Mouse (Mus musculus) megakaryocyte, embryonic 14.5 days (primary cell): ENCODE measurements around the gene Ctdnep1. TPM values are rescaled to one million over a fixed set of nuclear protein-coding genes. Genes with fewer than 3 reads are reported as not detected.
"Not testable (repeated sequence)": the region's sequence is repeated elsewhere in the genome, so short reads cannot be mapped to it uniquely, and the experiment has no call there.

Source experiments
- H3K27me3 ChIP-seq: replicated peaks from 2 replicates; pipeline ENCODE3; 2012; ENCODE audit warnings: inconsistent platforms
- H3K36me3 ChIP-seq: replicated peaks from 2 replicates; pipeline ENCODE3; 2012; ENCODE audit warnings: low read length, inconsistent platforms, mixed read lengths
- H3K4me1 ChIP-seq: 2 replicates; pipeline ENCODE4 v1.6.1; 2012; ENCODE audit warnings: inconsistent platforms
- H3K4me3 ChIP-seq: replicated peaks from 2 replicates; pipeline ENCODE3; 2012; ENCODE audit warnings: moderate library complexity, mild to moderate bottlenecking, inconsistent platforms
- H3K9me3 ChIP-seq: 2 replicates; pipeline ENCODE4 v1.6.1; 2012; ENCODE audit warnings: inconsistent platforms
- FLI1 ChIP-seq: IDR thresholded peaks from 2 replicates; pipeline ENCODE4 v1.6.1; 2012; ENCODE audit warnings: low read length, inconsistent platforms, mixed read lengths
- GATA1 ChIP-seq: IDR thresholded peaks from 3 replicates; pipeline ENCODE4 v1.6.1; 2012; ENCODE audit warnings: mixed read lengths, low read length, inconsistent platforms, borderline replicate concordance
- polyA plus RNA-seq: library from polyadenylated mRNA; stranded (reverse); fragments of >175 nt; gene quantifications from 2 replicates; pipeline ENCODE4 v1.2.3, GENCODE M21; 2012; ENCODE audit warnings: low replicate concordance; ENCODE audit not compliant: insufficient read depth

Gene Ctdnep1
- polyA plus RNA-seq, 1 experiment = 289 TPM

DNA sequence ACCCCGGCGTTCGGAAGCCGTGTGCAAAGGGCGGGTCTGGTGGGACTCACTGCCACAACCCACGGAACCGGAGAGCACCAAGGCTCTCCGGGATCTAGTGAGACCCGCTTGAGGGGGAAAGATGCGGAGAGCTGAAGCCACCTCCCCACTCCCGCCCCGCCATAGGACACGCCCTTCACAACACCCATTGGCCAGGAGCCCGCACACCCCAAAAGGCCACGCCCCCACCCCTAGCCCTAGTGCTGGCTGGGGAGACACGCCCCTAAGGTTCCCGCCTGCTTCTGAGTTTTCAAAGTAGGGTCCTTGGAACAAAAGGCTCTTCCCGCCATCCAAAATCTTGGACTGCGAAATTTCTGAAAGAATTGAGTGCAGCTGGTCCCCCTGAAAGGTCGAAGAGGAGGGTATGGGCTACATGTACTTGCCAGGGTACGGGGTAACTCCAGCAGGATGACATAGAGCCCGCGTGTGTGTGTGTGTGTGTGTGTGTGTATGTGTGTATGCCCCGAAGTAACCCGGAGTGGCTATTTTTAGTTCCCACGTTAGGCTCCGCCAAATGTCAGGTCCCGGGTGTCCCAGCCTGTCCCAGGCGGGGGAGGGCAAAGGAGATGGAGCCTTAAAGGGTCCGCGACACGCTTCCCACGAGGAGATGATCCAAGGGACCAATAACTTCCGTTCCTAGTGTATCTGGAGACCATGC, 32.7 kb upstream of the Ctdnep1 start, which contains the start of gene Slc2a4:
Slc2a4 (minus strand) TSS at position 123 of the 697 bp plus-strand sequence.
- Histone ChIP-seq H3K9me3 (no peaks in the 10 kb centered on the region), H3K4me1 (peaks cover 30% of the 10 kb centered on the region), H3K27me3 (peaks cover 82% of the 10 kb centered on the region), H3K36me3 (no peaks in the 10 kb centered on the region), H3K4me3 (peak within 1 kb of the TSS; percentile 90)
- no peak for TF ChIP-seq GATA1
- TF ChIP-seq FLI1 = no peak

DNA sequence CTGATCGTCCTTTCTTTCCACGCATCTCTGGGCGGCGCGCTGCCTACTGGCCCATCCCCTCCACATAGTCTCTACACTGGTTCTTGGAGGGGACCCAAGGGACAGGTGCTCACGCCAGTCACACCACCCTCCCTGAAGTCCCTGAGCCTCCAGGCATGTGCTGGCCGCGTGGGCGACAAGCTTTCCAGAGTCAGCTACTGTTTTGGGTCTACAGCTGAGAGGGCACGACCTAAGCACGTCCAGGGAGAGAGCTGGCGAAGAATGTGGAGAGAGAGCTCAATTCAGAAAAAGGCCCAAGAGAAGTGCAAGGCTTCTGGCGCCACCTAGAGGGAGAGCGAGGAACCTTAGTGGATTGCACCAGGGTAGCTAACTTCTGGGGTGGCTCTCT, 32.2 kb upstream of the Ctdnep1 start:
- Histone ChIP-seq H3K27me3 (peaks cover 81% of the 10 kb centered on the region), H3K4me1 (peaks cover 34% of the 10 kb centered on the region), H3K36me3 (no peaks in the 10 kb centered on the region), H3K4me3 (peak overlapping the region; percentile 90), H3K9me3 (no peaks in the 10 kb centered on the region)
- no peak for TF ChIP-seq GATA1
- TF ChIP-seq FLI1 = no peak

DNA sequence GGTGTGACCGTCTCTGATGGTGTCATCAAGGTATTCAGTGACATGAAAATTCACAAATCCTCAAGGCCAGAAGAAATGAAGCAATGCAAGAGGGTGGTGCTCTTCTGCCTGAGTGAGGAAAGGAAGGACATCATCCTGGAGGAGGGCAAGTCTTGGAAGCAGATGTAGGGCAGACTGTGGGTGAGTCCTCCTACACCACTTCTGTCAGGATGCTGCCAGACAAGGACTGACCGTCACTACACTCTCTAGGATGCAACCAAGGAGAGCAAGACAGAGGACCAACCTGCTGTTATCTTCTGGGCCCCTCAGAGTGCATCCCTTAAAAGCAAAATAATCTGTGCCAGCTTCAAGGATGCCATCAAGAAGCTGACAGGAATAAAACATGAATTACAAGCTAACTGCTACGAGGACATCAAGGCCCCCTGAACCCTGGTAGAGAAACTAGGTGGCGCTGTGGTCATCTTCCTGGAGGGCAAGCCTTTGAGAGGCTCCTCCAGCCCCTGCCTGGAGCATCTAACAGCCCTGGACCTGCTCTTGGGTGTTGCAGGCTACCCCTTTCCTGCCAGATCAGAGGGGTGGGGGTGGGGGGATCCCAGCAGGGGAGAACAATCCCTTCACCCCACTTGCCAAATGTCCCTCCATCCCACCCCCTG, 30.0 kb upstream of the Ctdnep1 start:
- H3K36me3 ChIP-seq = no peaks in the 10 kb centered on the region
- no peak overlapping the region for H3K4me3 ChIP-seq
- TF ChIP-seq GATA1 (no peak), FLI1 (no peak)
- H3K4me1 ChIP-seq = peaks cover 34% of the 10 kb centered on the region
- no peaks in the 10 kb centered on the region for H3K9me3 ChIP-seq
- H3K27me3 ChIP-seq = peaks cover 69% of the 10 kb centered on the region

DNA sequence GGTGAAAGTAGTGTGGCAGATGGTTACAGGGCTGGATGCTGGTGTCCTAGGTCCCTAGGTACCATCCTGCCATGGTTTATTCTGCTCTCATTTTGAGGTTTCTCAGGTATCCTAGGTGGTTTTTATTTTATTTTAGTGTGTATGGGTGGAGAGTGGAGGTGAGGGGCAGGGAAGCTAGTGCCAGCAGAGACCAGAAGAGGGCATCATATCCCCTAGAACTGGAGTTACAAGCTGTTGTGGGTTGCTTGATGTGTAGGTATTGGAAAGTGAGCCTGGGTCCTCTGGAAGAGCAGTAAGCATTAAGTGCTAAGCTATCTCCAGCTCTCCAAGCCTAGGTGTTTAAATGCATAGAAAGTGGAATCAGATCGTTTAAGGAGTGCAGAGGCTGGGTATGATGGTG, 28.7 kb upstream of the Ctdnep1 start:
- no peak for TF ChIP-seq FLI1
- TF ChIP-seq GATA1 = no peak

DNA sequence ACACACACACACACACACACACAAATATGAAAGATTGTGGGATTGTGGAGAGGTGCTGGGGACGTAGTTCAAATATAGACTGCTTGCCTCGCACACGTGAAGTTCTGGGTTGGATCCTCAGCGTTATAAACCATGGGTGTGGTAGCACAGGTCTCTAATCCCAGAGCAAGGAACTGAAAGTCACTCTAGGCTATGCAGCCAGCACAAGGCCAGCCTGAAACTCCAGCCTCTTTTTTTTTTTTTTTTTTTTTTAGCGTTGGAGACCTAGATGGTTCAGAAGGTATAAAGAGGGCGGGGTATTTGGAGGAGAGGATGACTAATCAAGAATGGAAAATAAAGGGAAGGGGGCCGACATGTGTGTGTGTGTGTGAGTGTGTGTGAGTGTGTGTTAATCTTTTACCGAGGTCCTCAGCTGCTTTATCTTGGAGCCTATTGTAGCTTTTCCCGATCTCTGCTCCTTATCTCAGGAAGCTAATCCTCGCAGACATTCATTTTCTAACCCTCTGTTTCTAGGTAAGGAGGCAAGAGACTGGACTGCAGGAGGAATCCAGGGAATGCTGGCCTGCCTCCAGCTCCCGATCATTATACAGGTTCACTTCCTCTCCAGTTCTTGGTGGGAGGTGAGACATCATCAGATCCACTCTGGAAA, 27.6 kb upstream of the Ctdnep1 start:
- H3K4me3 ChIP-seq = no peak overlapping the region
- no peaks in the 10 kb centered on the region for H3K36me3 ChIP-seq
- H3K27me3 ChIP-seq = peaks cover 49% of the 10 kb centered on the region
- peaks cover 23% of the 10 kb centered on the region for H3K4me1 ChIP-seq
- TF ChIP-seq FLI1 (no peak), GATA1 (no peak)
- no peaks in the 10 kb centered on the region for H3K9me3 ChIP-seq

More for the DNA sequence above, 28.7 kb upstream of the Ctdnep1 start:
- H3K4me1 ChIP-seq = peaks cover 34% of the 10 kb centered on the region
- H3K36me3 ChIP-seq = no peaks in the 10 kb centered on the region
- H3K9me3 ChIP-seq = no peaks in the 10 kb centered on the region
- H3K4me3 ChIP-seq = no peak overlapping the region
- peaks cover 60% of the 10 kb centered on the region for H3K27me3 ChIP-seq

DNA sequence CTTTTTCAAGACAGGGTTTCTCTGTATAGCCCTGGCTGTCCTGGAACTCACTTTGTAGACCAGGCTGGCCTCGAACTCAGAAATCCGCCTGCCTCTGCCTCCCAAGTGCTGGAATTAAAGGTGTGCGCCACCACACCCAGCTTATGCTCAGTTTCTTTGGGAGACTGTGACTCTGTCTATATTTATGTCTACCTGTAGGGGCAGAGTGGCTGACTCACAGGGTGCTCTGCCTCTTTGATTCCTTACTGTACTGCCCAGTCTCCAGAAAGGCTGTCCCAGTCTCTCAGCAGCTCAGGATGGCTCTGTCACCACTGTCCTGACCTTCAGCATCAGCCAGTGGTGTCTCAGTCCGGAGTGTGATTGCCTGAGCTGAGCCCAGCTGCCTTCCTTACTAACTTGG, 25.3 kb upstream of the Ctdnep1 start:
- Histone ChIP-seq H3K4me1 (peaks cover 16% of the 10 kb centered on the region), H3K27me3 (peaks cover 47% of the 10 kb centered on the region)
- H3K9me3 ChIP-seq, H3K4me3 ChIP-seq, H3K36me3 ChIP-seq: not testable (repeated sequence)

DNA sequence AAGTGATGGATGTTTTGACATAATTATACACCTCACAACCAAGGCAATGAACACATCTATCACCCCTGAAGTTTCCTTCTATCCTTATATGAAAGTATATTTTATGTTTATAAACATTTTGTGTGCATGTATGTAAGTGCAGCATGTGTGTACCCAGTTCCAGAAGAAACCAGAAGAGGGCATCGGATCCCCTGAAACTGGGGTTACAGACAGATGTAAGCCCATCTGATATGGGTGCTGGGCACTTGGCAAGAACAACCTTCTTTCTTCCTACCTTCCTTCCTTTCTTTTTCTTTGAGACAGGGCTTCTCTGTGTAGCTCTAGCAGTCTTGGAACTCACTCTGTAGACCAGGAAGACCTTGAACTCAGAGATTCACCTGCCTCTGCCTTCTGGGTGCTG, 24.7 kb upstream of the Ctdnep1 start:
- H3K9me3 ChIP-seq = no peaks in the 10 kb centered on the region
- H3K27me3 ChIP-seq = peaks cover 47% of the 10 kb centered on the region
- TF ChIP-seq FLI1 = no peak
- no peak for TF ChIP-seq GATA1
- peaks cover 17% of the 10 kb centered on the region for H3K4me1 ChIP-seq
- H3K4me3 ChIP-seq = no peak overlapping the region
- H3K36me3 ChIP-seq = no peaks in the 10 kb centered on the region

DNA sequence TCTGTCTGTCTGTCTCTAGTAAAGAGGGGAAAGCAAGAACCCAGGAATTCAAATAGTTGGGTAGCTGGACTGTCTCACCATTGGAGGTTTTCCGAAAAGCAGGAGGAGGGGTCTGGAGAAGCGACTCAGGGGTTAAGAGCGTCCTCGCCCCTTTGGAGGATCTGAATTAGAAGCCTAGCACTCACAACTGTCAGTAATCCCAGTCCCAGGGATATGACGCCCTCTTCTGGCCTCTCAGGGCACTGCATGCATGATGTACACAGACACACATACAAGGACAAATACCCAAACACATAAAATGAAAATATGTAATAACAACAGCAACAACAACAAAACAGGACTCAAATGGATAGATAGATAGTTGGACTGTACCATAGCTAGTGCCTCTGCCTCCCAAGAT, 20.3 kb upstream of the Ctdnep1 start:
- H3K4me1 ChIP-seq = peaks cover 29% of the 10 kb centered on the region
- no peaks in the 10 kb centered on the region for H3K36me3 ChIP-seq
- no peaks in the 10 kb centered on the region for H3K9me3 ChIP-seq
- H3K27me3 ChIP-seq = peaks cover 58% of the 10 kb centered on the region
- TF ChIP-seq GATA1 (no peak), FLI1 (no peak)
- H3K4me3 ChIP-seq = no peak overlapping the region

DNA sequence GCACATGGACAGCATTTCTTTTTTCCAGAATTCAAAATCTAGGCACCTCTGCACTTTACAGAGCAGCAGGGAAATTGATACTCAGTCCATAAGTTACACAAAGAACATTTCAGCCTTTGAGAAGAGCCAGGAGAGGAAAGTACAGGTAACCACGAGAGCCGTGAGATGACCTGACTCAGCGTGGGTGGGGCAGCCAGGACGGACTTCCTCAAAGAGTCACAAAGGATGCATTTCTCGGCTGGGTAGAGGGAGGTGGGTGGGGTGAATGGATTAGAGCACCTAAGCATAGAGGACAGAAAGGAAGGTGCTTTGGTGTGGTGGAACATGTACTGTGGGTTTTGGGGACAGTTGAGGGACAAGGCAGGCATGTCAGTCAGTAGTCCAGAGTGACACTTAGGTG, 19.1 kb upstream of the Ctdnep1 start:
- Histone ChIP-seq H3K4me1 (peaks cover 41% of the 10 kb centered on the region), H3K9me3 (no peaks in the 10 kb centered on the region), H3K4me3 (no peak overlapping the region), H3K36me3 (no peaks in the 10 kb centered on the region), H3K27me3 (peaks cover 63% of the 10 kb centered on the region)
- TF ChIP-seq GATA1 (no peak), FLI1 (no peak)

DNA sequence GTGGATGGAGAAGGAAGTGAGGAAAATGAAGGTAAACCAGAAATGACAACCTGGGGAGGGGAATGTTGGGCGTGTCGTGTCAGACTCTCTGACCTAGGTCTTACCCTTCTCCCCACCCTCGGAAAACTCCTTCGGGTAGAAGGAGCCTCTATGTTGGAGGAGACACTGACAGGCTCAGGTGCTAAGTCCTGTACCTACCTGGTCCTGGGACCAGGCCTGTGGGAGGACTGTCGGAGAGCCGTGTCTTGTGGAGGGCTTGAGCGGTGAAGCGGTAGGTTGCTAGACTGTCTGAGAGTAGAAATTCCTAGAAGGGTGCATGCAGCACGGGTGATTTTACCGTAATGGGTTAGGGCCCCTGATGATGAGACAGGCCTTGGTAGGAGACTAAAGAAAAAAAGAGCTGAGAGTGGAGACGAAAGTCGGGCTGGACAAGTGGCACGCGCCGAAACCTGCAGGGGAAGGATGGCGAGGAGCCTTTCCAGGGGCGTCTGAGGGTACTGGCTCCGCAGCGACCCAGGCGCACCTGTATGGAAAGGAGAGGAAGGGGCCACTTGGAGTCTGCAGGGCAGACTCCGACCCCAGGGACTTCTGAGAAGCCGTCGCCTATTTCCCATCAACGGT, 16.2 kb upstream of the Ctdnep1 start, which contains the start of gene Cldn7:
Cldn7 (plus strand) TSS at position 130 of the 621 bp plus-strand sequence.
- H3K4me3 ChIP-seq = no peak within 1 kb of the TSS
- H3K36me3 ChIP-seq = peaks cover 24% of the 10 kb centered on the region
- H3K4me1 ChIP-seq = peaks cover 43% of the 10 kb centered on the region
- H3K27me3 ChIP-seq = peaks cover 59% of the 10 kb centered on the region
- H3K9me3 ChIP-seq = no peaks in the 10 kb centered on the region
- TF ChIP-seq FLI1 (no peak), GATA1 (no peak)
